Mouse (Mus musculus): Measurements from ENCODE around the gene R3hdm2. TPM values are rescaled to one million over a fixed set of nuclear protein-coding genes. Genes with fewer than 3 reads are reported as not detected.

R3hdm2 gene
- total and polyA plus RNA-seq, 3 experiments: 8.2 to 60.6 TPM; not detected in 1

- no peaks in the 10 kb centered on the region for H3K9me3 ChIP-seq (replicated peaks; ENCODE audit: insufficient read depth, low read length)
- H3K4me1 ChIP-seq (ENCODE audit: control insufficient read depth in 1 of 2, insufficient read depth in 2 of 2, low read length in 2 of 2): 0 out of 4 replicates have a peak, but pooled peaks cover 0 to 3% of the 10 kb centered on the region in 2 experiments
- peaks cover 0 to 2% of the 10 kb centered on the region in 2 experiments; a peak in 1 of 4 replicates for H3K36me3 ChIP-seq (ENCODE audit: control insufficient read depth in 1 of 2, insufficient read depth in 2 of 2, low read length in 2 of 2)
- H3K27ac ChIP-seq (ENCODE audit: control insufficient read depth, low read depth, low read length): peak overlapping the region; percentile 62
- H3K9ac ChIP-seq (ENCODE audit: control insufficient read depth, low read depth, low read length, poor library complexity, severe bottlenecking): peak overlapping the region; percentile 66
- no peaks in the 10 kb centered on the region; the same call in 1 of the 2 replicates for H3K79me2 ChIP-seq (ENCODE audit: control insufficient read depth, insufficient read depth, low read length, poor library complexity)
- TF ChIP-seq TCF12 (IDR thresholded peaks at IDR 0.05; ENCODE audit: low read depth, low read length) (0 out of 2 replicates have a peak, but pooled peaks have one; percentile 46), NRF1 (IDR thresholded peaks at IDR 0.05; ENCODE audit: insufficient read depth, low read depth, low read length, poor library complexity, severe bottlenecking) (peak; percentile 23; the same call in 1 of the 2 replicates), MXI1 (IDR thresholded peaks at IDR 0.05; ENCODE audit: low read depth, low read length) (peak; percentile 65), CTCF (IDR thresholded peaks at IDR 0.05 in 2 of 3, conservative IDR thresholded peaks at IDR 0.05 in 1 of 3; ENCODE audit: control insufficient read depth in 1 of 3, insufficient read depth in 1 of 3, low read depth in 2 of 3, low read length in 3 of 3, poor library complexity in 1 of 3, severe bottlenecking in 1 of 3) (peak; percentile 81 to 93 (median 92)), SIN3A (IDR thresholded peaks at IDR 0.05; ENCODE audit: low read length) (peak; percentile 75), NELFE (IDR thresholded peaks at IDR 0.05; ENCODE audit: low read depth, low read length) (no peak), EP300 (IDR thresholded peaks at IDR 0.05; ENCODE audit: low read depth in 1 of 2, low read length in 2 of 2) (no peak), GATA1 (IDR thresholded peaks at IDR 0.05; ENCODE audit: low read depth, low read length) (no peak), TAL1 (IDR thresholded peaks at IDR 0.05; ENCODE audit: low read length) (no peak), SMC3 (IDR thresholded peaks at IDR 0.05; ENCODE audit: low read depth, low read length) (peak; percentile 71), ZC3H11A (IDR thresholded peaks at IDR 0.05; ENCODE audit: low read depth, low read length) (peak; percentile 38; the same call in 1 of the 2 replicates), TBP (IDR thresholded peaks at IDR 0.05; ENCODE audit: low read depth, low read length) (0 out of 2 replicates have a peak, but pooled peaks have one; percentile 42), MAX (IDR thresholded peaks at IDR 0.05; ENCODE audit: low read length) (0 out of 2 replicates have a peak, but pooled peaks have one; percentile 34), RCOR1 (IDR thresholded peaks at IDR 0.05; ENCODE audit: low read depth, low read length) (0 out of 2 replicates have a peak, but pooled peaks have one; percentile 13), USF1 (IDR thresholded peaks at IDR 0.05; ENCODE audit: low read depth, low read length) (0 out of 2 replicates have a peak, but pooled peaks have one; percentile 18), MAZ (IDR thresholded peaks at IDR 0.05; ENCODE audit: low read depth, low read length) (peak; percentile 83), ZNF384 (IDR thresholded peaks at IDR 0.05; ENCODE audit: low read depth, low read length) (0 out of 2 replicates have a peak, but pooled peaks have one; percentile 12), ETS1 (IDR thresholded peaks at IDR 0.05; ENCODE audit: low read depth, low read length) (peak; percentile 50; the same call in 1 of the 2 replicates), MYC (IDR thresholded peaks at IDR 0.05; ENCODE audit: low read depth, low read length) (0 out of 2 replicates have a peak, but pooled peaks have one; percentile 33), RAD21 (IDR thresholded peaks at IDR 0.05; ENCODE audit: low read depth, low read length) (peak; percentile 76), ELF1 (IDR thresholded peaks at IDR 0.05; ENCODE audit: low read depth, low read length) (0 out of 2 replicates have a peak, but pooled peaks have one; percentile 19), CHD2 (IDR thresholded peaks at IDR 0.05; ENCODE audit: low read length) (no peak), JUND (IDR thresholded peaks at IDR 0.05; ENCODE audit: low read depth, low read length) (no peak; the same call in 1 of the 2 replicates), POLR2A (IDR thresholded peaks at IDR 0.05; ENCODE audit: control insufficient read depth in 1 of 2, insufficient read depth in 1 of 2, low read depth in 1 of 2, low read length in 2 of 2, poor library complexity in 1 of 2) (no peak), HCFC1 (IDR thresholded peaks at IDR 0.05; ENCODE audit: low read depth, low read length) (peak; percentile 40; the same call in 1 of the 2 replicates)
- no peaks in the 10 kb centered on the region for H3K27me3 ChIP-seq (ENCODE audit: control insufficient read depth in 1 of 2, insufficient read depth in 2 of 2, low read length in 2 of 2)
- DNase-seq (ENCODE audit: low read depth, low spot score): peak; percentile 96
- peak overlapping the region; percentile 61 to 95 for H3K4me3 ChIP-seq (ENCODE audit: control insufficient read depth in 1 of 2, insufficient read depth in 1 of 2, low read depth in 2 of 2, low read length in 2 of 2)
Observed at GRCm38 (mm10) chr10:127338930-127339682, 41.0 kb upstream of the R3hdm2 start.

Data from MEL (cell line).